Mouse (Mus musculus) limb, embryonic 14.5 days (tissue): ENCODE measurements around the gene Wnt7a. TPM values are rescaled to one million over a fixed set of nuclear protein-coding genes. Genes with fewer than 3 reads are reported as not detected.

Experiments used
- ATAC-seq: fragments of 200-750 bp; cut with Nextera tagmentation; 2 replicates; pipeline ENCODE4 v1.8.0; 2017; ENCODE audit warnings: low read depth, moderate number of reproducible peaks, moderate TSS enrichment; ENCODE audit not compliant: low FRiP score
- DNase-seq: peaks from one replicate; pipeline ENCODE4 v3.0.0-alpha.2; 2015; ENCODE audit warnings: low spot score
- H3K27ac ChIP-seq: fragments of 300-500 bp; sonication (generic); replicated peaks from 2 replicates; pipeline ENCODE4 v1.5.1; 2014; ENCODE audit warnings: low read depth, mild to moderate bottlenecking, low read length, moderate library complexity, mixed read lengths
- H3K27me3 ChIP-seq: fragments of 300-500 bp; sonication (generic); 2 replicates; pipeline ENCODE4 v1.6.1; 2014; ENCODE audit warnings: low read length, mixed read lengths; ENCODE audit not compliant: control insufficient read depth, insufficient read depth
- H3K36me3 ChIP-seq: fragments of 300-500 bp; sonication (generic); 2 replicates; pipeline ENCODE4 v1.6.1; 2014; ENCODE audit warnings: mild to moderate bottlenecking, low read length, moderate library complexity, mixed read lengths; ENCODE audit not compliant: control insufficient read depth, insufficient read depth
- H3K4me1 ChIP-seq: fragments of 300-500 bp; sonication (generic); 2 replicates; pipeline ENCODE4 v1.6.1; 2014; ENCODE audit warnings: antibody characterized with exemption, low read length, mixed read lengths; ENCODE audit not compliant: control insufficient read depth, insufficient read depth
- H3K4me2 ChIP-seq: fragments of 300-500 bp; sonication (generic); replicated peaks from 2 replicates; pipeline ENCODE4 v1.6.1; 2014; ENCODE audit warnings: low read depth, mild to moderate bottlenecking, low read length, moderate library complexity; ENCODE audit not compliant: severe bottlenecking
- H3K4me3 ChIP-seq: fragments of 300-500 bp; sonication (generic); replicated peaks from 2 replicates; pipeline ENCODE4 v1.5.1; 2014; ENCODE audit warnings: low read length
- H3K9ac ChIP-seq: fragments of 300-500 bp; sonication (generic); 2 replicates; pipeline ENCODE4 v1.6.1; 2014; ENCODE audit warnings: mild to moderate bottlenecking, low read depth, low read length, moderate library complexity; ENCODE audit not compliant: severe bottlenecking
- H3K9me3 ChIP-seq: fragments of 300-500 bp; sonication (generic); 2 replicates; pipeline ENCODE4 v1.6.1; 2016; ENCODE audit warnings: low read length; ENCODE audit not compliant: control insufficient read depth
- POLR2A ChIP-seq: fragments of 200-500 bp; IDR thresholded peaks from 2 replicates; pipeline ENCODE4 v1.8.0; 2012; ENCODE audit warnings: inconsistent platforms, mild to moderate bottlenecking, moderate library complexity, borderline replicate concordance; ENCODE audit not compliant: insufficient read depth, insufficient read length; ENCODE audit errors: extremely low read depth
- WGBS: fragments of 180-500 bp; shearing (Covaris S2); extraction: QIAGEN DNeasy Blood & Tissue Kit; methylation state at CpG from one replicate; pipeline ENCODE4 v1.1.7; 2014; 5-methylcytosine and 5-hydroxymethylcytosine counted together
- polyA plus RNA-seq, 2 experiments: library from polyadenylated mRNA; depleted of rRNA in 1 of 2; stranded (reverse) in 1 of 2; unstranded in 1 of 2; fragments of >200 nt; fragmentation: Nextera tagmentation in 1 of 2; extraction: Ambion mirVana in 1 of 2; gene quantifications; 2 replicates each; pipeline versions ENCODE4 v1.2.1 to v1.2.3; 2012 to 2014

Wnt7a gene
- polyA plus RNA-seq (2012; rRNA removed) (4.2 and 5.1 TPM in 2 replicates), polyA plus RNA-seq (2014; fragmentation: Nextera tagmentation; extraction: Ambion mirVana) (4.3 and 5.2 TPM in 2 replicates)

DNA sequence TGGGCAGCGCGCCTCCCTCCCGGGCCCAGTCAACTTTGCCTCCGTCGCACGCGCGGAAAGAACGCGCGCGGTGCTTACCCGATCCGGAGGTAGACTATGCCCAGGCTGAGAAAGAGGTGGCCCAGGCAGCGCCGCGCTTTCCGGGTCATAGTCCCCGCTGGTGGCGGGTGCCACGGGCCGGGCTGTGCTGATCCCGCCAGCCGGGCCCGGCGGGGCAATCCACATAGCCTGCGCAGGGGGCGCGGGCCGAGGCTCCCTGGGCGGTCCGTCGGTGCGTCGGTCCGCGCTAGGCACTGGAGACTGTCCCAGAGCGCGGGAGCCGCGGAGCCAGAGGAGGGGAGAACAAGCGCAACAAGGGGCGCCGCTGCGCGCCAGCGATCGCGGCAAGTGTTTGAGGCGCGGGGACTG is at the start of gene Wnt7a:
Gene Wnt7a (minus strand): TSS at position 403 of the 408 bp plus-strand sequence.
- TF ChIP-seq POLR2A = no peak
- Histone ChIP-seq H3K27me3 (peaks cover 46% of the 10 kb centered on the region), H3K9me3 (no peaks in the 10 kb centered on the region), H3K4me3 (peak within 1 kb of the TSS; percentile 49), H3K27ac (no peak within 1 kb of the TSS), H3K36me3 (no peaks in the 10 kb centered on the region), H3K4me2 (peak within 1 kb of the TSS; percentile 92), H3K9ac (peak within 1 kb of the TSS; percentile 31), H3K4me1 (0 out of 2 replicates have a peak, but pooled peaks cover 6% of the 10 kb centered on the region)
- DNase-seq (no peak), ATAC-seq (no peak)
- 2% methylated on average over 24 of the region's 51 CpGs for WGBS

DNA sequence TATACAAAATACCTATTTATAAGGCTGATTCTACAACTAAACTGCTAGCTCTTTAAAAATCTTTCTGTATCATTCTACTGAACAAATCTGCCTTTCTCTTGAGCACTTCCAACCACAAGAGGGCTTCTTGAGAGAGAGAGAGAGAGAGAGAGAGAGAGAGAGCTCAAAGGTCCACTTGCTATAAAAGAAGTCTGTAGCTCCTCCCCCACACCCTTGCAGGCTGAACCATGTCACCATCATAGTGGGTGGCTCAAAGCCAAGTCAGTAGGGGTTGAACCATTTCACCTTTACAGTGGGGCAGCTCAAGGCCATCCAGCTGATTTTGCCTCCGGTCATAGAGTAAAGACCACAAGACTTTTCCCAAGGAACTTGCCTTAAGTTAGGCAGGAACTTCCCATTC is 48.3 kb upstream of the Wnt7a start:
- 96% methylated on average over 1 of the region's 1 CpGs for WGBS

DNA sequence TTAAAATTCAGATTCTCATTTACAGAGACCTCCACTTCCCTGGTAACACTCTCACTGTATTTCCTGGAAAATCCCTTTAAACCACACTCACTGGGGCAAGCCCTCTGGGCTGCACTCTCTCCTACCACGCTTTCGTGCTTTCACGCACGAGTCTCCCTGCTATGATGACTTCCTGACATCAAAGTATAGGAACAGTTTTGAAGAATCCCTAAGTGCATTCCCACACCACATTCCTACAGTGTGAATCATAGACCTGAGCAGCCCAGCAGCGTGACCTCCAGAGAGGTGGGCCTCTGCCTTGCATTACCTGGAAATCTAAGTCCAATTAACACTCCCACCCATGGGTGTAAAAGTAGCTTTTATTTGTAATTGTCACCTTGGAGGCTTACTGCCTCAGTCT is 43.4 kb upstream of the Wnt7a start:
- Histone ChIP-seq H3K36me3 (no peaks in the 10 kb centered on the region), H3K4me2 (no peak overlapping the region), H3K4me3 (no peak overlapping the region), H3K4me1 (no peaks in the 10 kb centered on the region), H3K9me3 (no peaks in the 10 kb centered on the region), H3K27me3 (no peaks in the 10 kb centered on the region), H3K9ac (no peak overlapping the region), H3K27ac (no peak overlapping the region)
- WGBS = 30% methylated on average over 5 of the region's 5 CpGs
- DNase-seq (no peak), ATAC-seq (no peak)
- TF ChIP-seq POLR2A = no peak

More for the DNA sequence above, 48.3 kb upstream of the Wnt7a start:
- Histone ChIP-seq H3K27ac (no peak overlapping the region), H3K4me2 (no peak overlapping the region), H3K9me3 (no peaks in the 10 kb centered on the region), H3K4me1 (no peaks in the 10 kb centered on the region), H3K27me3 (no peaks in the 10 kb centered on the region), H3K36me3 (peaks cover 12% of the 10 kb centered on the region), H3K4me3 (no peak overlapping the region), H3K9ac (no peak overlapping the region)
- DNase-seq = no peak
- no peak for ATAC-seq
- TF ChIP-seq POLR2A = no peak

DNA sequence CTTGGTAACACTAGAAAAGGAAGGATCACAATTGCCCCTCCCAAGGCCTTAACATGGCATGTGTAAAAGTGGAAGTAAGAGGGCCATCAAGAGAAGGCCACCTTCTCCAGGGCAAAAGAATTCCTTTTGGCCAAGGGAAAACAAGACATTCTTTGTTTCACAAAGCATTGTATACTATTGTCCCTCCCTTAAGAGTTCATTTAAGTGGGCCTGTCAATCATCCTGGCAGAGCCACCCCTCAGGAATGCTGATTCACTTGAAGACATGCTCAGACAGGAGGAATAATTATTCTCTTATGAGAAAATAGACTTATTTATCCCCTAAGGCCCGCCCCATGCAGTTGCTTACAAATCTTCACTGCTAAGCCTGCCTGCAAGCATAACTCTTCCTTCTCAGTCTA is 40.9 kb upstream of the Wnt7a start:
- WGBS = 48% methylated on average over 1 of the region's 1 CpGs
- no peak for DNase-seq

DNA sequence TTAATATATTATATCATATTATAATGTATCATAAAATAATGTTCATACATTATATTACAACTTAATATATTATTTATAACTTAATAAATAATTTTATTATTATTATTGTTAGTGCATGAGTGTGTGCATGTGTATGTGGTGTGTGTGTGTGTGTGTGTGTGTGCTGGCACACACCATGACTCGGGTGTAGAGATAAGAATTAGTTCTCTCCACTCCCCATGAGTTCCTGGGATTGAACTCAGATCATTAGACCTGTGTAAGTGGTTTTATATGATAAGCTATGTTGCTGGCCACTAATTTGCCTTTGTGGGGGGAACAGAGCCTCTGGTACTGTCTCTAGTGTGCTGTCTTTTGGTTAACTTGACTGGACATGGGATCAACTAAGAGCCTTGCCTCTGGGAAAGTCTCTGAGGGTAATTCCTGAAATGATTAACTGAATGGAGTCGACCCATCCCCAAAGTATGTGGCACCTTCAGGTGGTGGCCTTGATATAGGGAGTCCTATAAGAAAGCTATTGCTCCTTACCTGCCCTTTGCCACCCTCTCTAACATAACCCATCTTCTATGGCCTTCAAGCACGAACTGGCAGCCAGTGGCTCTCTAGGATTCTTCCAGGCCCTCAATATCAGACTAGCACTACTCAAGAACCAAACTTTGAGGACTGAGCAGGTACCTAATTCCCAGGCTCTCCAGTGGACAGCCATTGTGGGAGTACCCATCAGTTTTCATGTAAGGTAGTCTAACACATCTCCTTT is 38.5 kb upstream of the Wnt7a start:
- H3K27me3 ChIP-seq = no peaks in the 10 kb centered on the region
- TF ChIP-seq POLR2A = no peak
- 59% methylated on average over 3 of the region's 3 CpGs for WGBS
- H3K36me3 ChIP-seq = no peaks in the 10 kb centered on the region
- H3K4me2 ChIP-seq = no peak overlapping the region
- no peak for DNase-seq
- H3K9me3 ChIP-seq = no peaks in the 10 kb centered on the region
- no peak overlapping the region for H3K27ac ChIP-seq
- H3K9ac ChIP-seq = no peak overlapping the region
- no peak for ATAC-seq
- no peaks in the 10 kb centered on the region for H3K4me1 ChIP-seq
- H3K4me3 ChIP-seq = no peak overlapping the region

More for the DNA sequence above, 40.9 kb upstream of the Wnt7a start:
- no peak for ATAC-seq
- Histone ChIP-seq H3K4me2 (no peak overlapping the region), H3K9me3 (no peaks in the 10 kb centered on the region), H3K4me1 (no peaks in the 10 kb centered on the region), H3K27ac (no peak overlapping the region), H3K4me3 (no peak overlapping the region), H3K27me3 (no peaks in the 10 kb centered on the region), H3K9ac (no peak overlapping the region), H3K36me3 (no peaks in the 10 kb centered on the region)
- TF ChIP-seq POLR2A = no peak

DNA sequence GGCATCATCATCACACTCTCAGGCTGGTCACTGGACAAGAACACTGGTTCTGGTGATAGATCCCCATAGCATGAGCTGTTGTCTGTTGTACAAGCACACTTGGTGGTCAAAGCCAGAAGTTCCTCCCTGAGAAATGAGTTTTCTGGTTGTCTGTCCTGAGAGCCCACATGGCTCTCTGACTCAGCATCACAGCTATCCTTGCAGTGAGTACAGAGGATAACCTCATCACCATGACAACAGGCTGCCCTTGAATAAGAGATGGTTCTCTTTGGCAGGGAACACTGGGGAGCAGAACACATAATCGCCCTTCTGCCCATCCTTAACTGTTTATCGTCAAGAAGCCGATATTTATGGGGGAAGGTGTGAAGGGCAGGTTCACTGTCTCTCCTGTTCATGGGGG is 34.2 kb upstream of the Wnt7a start:
- no peak for TF ChIP-seq POLR2A
- DNase-seq (no peak), ATAC-seq (no peak)
- H3K4me3 ChIP-seq = no peak overlapping the region
- H3K4me2 ChIP-seq = no peak overlapping the region
- H3K4me1 ChIP-seq = peaks cover 4% of the 10 kb centered on the region; the same call in 1 of the 2 replicates
- no peak overlapping the region for H3K27ac ChIP-seq
- H3K9me3 ChIP-seq = no peaks in the 10 kb centered on the region
- no peak overlapping the region for H3K9ac ChIP-seq
- 78% methylated on average over 3 of the region's 3 CpGs for WGBS
- H3K36me3 ChIP-seq = no peaks in the 10 kb centered on the region
- H3K27me3 ChIP-seq = no peaks in the 10 kb centered on the region
